Mouse (Mus musculus) liver, embryonic 12.5 days (tissue): ENCODE measurements around the gene H2al2a. TPM values are rescaled to one million over a fixed set of nuclear protein-coding genes. Genes with fewer than 3 reads are reported as not detected.

ENCODE experiments used
- ATAC-seq: fragments of 200-750 bp; cut with Nextera tagmentation; 2 replicates; pipeline ENCODE4 v1.8.0; 2017; ENCODE audit warnings: moderate number of reproducible peaks, mild to moderate bottlenecking, moderate library complexity
- H3K27ac ChIP-seq: fragments of 300-500 bp; sonication (generic); 2 replicates; pipeline ENCODE4 v1.5.1; 2016; ENCODE audit warnings: mild to moderate bottlenecking
- H3K27me3 ChIP-seq: fragments of 300-500 bp; sonication (generic); replicated peaks from 2 replicates; pipeline ENCODE4 v1.6.1; 2016; ENCODE audit warnings: mild to moderate bottlenecking, moderate library complexity
- H3K36me3 ChIP-seq: fragments of 300-500 bp; sonication (generic); 2 replicates; pipeline ENCODE4 v1.6.1; 2016; ENCODE audit warnings: mild to moderate bottlenecking, moderate library complexity
- H3K4me1 ChIP-seq: fragments of 300-500 bp; sonication (generic); 2 replicates; pipeline ENCODE4 v1.6.1; 2016
- H3K4me2 ChIP-seq: fragments of 300-500 bp; sonication (generic); 2 replicates; pipeline ENCODE4 v1.6.1; 2016; ENCODE audit warnings: mild to moderate bottlenecking, moderate library complexity
- H3K4me3 ChIP-seq: fragments of 300-500 bp; sonication (generic); 2 replicates; pipeline ENCODE4 v1.5.1; 2016; ENCODE audit warnings: mild to moderate bottlenecking, moderate library complexity
- H3K9ac ChIP-seq: fragments of 300-500 bp; sonication (generic); 2 replicates; pipeline ENCODE4 v1.6.1; 2016; ENCODE audit warnings: mild to moderate bottlenecking, moderate library complexity
- H3K9me3 ChIP-seq: fragments of 300-500 bp; sonication (generic); replicated peaks from 2 replicates; pipeline ENCODE4 v1.6.1; 2016; ENCODE audit warnings: mild to moderate bottlenecking, moderate library complexity
- WGBS: fragments of 180-500 bp; shearing (Covaris S2); methylation state at CpG from one replicate; pipeline ENCODE4 v1.1.7; 2016; ENCODE audit not compliant: insufficient replicate concordance; 5-methylcytosine and 5-hydroxymethylcytosine counted together
- polyA plus RNA-seq: library from polyadenylated mRNA; unstranded; fragments of >200 nt; fragmentation: Nextera tagmentation; extraction: Ambion mirVana; gene quantifications from 2 replicates; pipeline ENCODE4 v1.2.1, GENCODE M21; 2016

H2al2a gene
- polyA plus RNA-seq, 1 experiment from 2014 or later, result not detected

GRCm38 (mm10) chr2:18034371-18035250 is 37.9 kb upstream of the H2al2a start:
- Histone ChIP-seq H3K9ac (no peak overlapping the region), H3K4me1 (peaks cover 19% of the 10 kb centered on the region), H3K4me2 (no peak overlapping the region), H3K9me3 (no peaks in the 10 kb centered on the region), H3K4me3 (no peak overlapping the region), H3K27ac (no peak overlapping the region), H3K36me3 (no peaks in the 10 kb centered on the region), H3K27me3 (peaks cover 85% of the 10 kb centered on the region)
- whole genome bisulfite sequencing, result 71% methylated on average over 10 of the region's 10 CpGs
- ATAC-seq, result no peak

DNA sequence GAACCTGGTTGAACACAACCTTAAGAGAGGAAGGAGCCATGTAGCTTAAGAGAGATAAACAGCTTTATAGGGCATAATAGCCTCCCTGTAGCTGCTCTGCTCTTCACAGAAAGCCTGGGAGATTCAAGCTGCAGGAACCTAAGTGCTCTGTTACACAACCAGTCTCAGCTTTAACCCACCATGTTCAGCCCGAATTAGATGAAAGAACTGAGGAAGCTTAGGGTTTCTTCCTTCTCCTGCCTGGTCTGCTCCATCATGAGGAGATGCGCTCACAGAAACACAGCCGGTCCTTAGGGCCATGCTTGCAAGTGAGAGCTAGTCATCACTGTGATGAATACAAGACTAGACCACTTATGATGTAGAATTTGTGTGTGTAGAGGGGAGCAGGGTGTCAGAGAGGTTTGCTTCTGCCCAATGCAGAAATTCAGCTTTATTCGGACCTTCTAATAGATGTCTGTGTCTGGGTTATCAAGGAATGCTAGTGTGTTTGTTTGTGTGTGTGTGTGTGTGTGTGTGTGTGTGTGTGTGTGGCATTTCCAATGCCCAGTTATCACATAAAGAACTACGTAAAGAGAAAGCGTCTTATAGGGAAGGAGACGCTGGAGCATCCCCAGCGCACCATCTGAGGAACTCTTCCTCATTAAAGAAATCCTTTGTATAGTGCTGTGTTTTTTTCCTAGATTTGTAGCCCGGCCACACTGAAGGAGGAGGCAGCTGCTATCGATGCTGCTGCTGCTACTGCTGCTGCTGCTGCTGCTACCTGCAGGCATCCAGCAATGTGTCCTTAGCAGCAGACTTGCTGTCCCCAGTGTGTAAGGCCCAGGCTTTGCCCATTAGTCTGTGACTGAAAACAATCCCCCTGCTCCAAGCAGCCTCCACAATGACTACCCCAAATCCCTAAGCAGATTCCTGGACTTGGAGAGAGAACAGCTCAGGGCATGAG is 36.7 kb upstream of the H2al2a start:
- Histone ChIP-seq H3K4me1 (peaks cover 24% of the 10 kb centered on the region), H3K27ac (no peak overlapping the region), H3K4me2 (no peak overlapping the region), H3K9ac (no peak overlapping the region), H3K4me3 (no peak overlapping the region), H3K27me3 (peaks cover 82% of the 10 kb centered on the region), H3K9me3 (no peaks in the 10 kb centered on the region), H3K36me3 (no peaks in the 10 kb centered on the region)
- WGBS, result 63% methylated on average over 10 of the region's 10 CpGs
- ATAC-seq, result no peak

- H3K4me2 ChIP-seq, result peak overlapping the region; percentile 60; the same call in 1 of the 2 replicates
- H3K4me1 ChIP-seq, result peaks cover 33% of the 10 kb centered on the region
- ATAC-seq, result no peak
- H3K27ac ChIP-seq, result no peak overlapping the region
- H3K9me3 ChIP-seq, result no peaks in the 10 kb centered on the region
- H3K9ac ChIP-seq, result no peak overlapping the region
- 65% methylated on average over 5 of the region's 5 CpGs for WGBS
- no peak overlapping the region for H3K4me3 ChIP-seq
- H3K36me3 ChIP-seq, result no peaks in the 10 kb centered on the region
- peaks cover 81% of the 10 kb centered on the region for H3K27me3 ChIP-seq
Observed at GRCm38 (mm10) chr2:18032538-18032895, 35.8 kb upstream of the H2al2a start.

DNA sequence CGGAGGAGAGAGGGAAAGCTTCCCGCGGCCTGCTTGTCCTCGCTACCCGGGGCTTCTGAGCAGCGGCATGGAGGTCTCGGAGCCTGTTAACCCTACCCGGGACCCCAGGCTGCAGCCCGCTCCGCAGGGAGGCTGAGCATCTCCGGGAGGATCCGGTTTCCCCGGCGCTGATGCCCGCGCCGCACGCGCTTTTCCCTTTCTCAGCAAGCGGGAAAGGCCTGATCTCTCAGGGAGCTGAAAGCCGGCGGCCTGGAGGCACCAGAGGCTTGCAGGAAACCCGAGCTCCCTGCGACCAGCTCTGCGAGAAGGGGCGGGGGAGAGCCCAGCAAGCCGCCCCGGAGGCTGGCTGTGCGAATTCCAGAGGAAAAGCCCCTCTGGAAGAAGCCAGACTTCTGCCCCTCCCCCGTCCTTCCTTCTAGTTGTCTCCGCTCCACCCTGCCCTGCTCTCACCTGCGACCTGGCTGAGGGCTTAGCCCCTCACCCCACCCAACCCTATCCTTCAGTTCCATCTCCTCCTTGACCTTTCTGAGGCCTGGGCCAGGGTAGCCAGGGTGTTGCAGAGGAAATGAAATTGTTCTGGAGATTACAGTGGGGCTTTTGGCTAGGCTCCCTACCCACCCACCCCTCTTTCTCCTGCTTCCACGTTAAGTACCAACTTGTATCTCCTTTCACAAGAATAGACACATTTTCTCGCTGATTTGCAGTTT is 35.2 kb upstream of the H2al2a start:
- H3K27me3 ChIP-seq, result peaks cover 79% of the 10 kb centered on the region
- peak overlapping the region; percentile 60 for H3K4me2 ChIP-seq
- H3K36me3 ChIP-seq, result no peaks in the 10 kb centered on the region
- H3K27ac ChIP-seq, result no peak overlapping the region
- H3K9me3 ChIP-seq, result no peaks in the 10 kb centered on the region
- ATAC-seq, result no peak
- peak overlapping the region; percentile 36 for H3K4me3 ChIP-seq
- WGBS, result 8% methylated on average over 34 of the region's 34 CpGs
- peaks cover 38% of the 10 kb centered on the region for H3K4me1 ChIP-seq
- H3K9ac ChIP-seq, result peak overlapping the region; percentile 56

DNA sequence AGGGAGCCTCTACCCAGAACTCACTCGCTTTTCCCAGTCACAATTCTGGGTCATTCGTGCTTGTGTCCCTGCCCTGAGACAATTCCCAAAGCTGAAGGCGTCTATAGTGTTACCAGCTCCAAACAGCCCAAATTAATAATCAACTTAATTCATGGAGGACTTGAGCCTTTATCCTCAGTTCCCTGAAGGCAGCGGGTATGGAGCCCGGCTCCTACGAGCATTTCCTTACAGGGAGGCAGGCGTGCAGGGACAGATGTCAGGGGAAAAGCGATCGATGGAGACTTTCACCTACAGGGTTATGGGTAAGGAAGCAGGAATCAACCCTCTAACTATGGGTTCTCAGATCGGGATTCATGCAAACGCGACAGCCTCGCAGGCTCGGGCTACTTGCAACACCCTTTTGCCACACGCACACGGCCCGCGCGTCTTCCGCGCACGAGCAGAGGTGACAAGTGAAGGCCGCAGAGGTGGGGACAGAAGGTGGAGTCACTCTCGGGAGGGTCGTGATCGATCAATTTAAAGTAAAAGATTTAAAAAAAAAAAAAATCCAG is 34.6 kb upstream of the H2al2a start:
- Histone ChIP-seq H3K4me1 (peaks cover 45% of the 10 kb centered on the region), H3K9ac (peak overlapping the region; percentile 56), H3K9me3 (no peaks in the 10 kb centered on the region), H3K36me3 (no peaks in the 10 kb centered on the region), H3K27ac (no peak overlapping the region), H3K4me2 (peak overlapping the region; percentile 60), H3K27me3 (peaks cover 81% of the 10 kb centered on the region), H3K4me3 (peak overlapping the region; percentile 36)
- no peak for ATAC-seq
- WGBS, result 6% methylated on average over 26 of the region's 26 CpGs

GRCm38 (mm10) chr2:18030581-18030980 is 33.8 kb upstream of the H2al2a start:
- WGBS, result 51% methylated on average over 8 of the region's 8 CpGs
- H3K9me3 ChIP-seq, result no peaks in the 10 kb centered on the region
- no peak overlapping the region for H3K9ac ChIP-seq
- no peaks in the 10 kb centered on the region for H3K36me3 ChIP-seq
- H3K4me3 ChIP-seq, result no peak overlapping the region
- H3K4me2 ChIP-seq, result no peak overlapping the region
- H3K27ac ChIP-seq, result no peak overlapping the region
- peaks cover 52% of the 10 kb centered on the region for H3K4me1 ChIP-seq
- H3K27me3 ChIP-seq, result peaks cover 88% of the 10 kb centered on the region
- ATAC-seq, result no peak

DNA sequence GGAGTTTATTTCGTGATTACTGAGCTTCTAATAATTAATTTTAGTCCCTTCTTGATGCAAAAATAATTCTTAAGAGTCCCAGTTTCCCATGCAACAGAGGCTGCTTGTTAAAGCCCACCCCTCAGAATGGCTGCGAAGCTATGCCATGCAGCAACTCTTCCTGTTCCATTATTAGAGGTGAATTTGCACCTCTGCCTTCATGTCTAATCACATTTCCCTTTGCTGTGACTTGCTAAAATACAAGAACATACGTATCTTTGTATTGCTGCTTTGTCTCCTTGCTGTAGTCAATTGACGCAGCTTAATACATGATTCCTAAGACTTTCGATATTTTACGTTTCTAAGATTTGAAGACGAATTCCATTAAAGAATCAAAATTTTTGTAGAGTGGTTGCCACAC is 32.9 kb upstream of the H2al2a start:
- ATAC-seq, result no peak
- H3K9ac ChIP-seq, result no peak overlapping the region
- no peak overlapping the region for H3K4me2 ChIP-seq
- WGBS, result 75% methylated on average over 7 of the region's 7 CpGs
- no peak overlapping the region for H3K27ac ChIP-seq
- peaks cover 54% of the 10 kb centered on the region for H3K4me1 ChIP-seq
- H3K4me3 ChIP-seq, result no peak overlapping the region
- no peaks in the 10 kb centered on the region for H3K36me3 ChIP-seq
- no peaks in the 10 kb centered on the region for H3K9me3 ChIP-seq
- peaks cover 91% of the 10 kb centered on the region for H3K27me3 ChIP-seq

GRCm38 (mm10) chr2:18028140-18029021 is 31.6 kb upstream of the H2al2a start:
- peaks cover 54% of the 10 kb centered on the region for H3K4me1 ChIP-seq
- H3K4me2 ChIP-seq, result peak overlapping the region; percentile 97
- peak overlapping the region; percentile 85 for H3K27ac ChIP-seq
- H3K36me3 ChIP-seq, result no peaks in the 10 kb centered on the region
- WGBS, result under 1% methylated on average over 61 of the region's 61 CpGs
- peak overlapping the region; percentile 75 for H3K9ac ChIP-seq
- no peaks in the 10 kb centered on the region for H3K9me3 ChIP-seq
- ATAC-seq, result peak; percentile 65
- peak overlapping the region; percentile 65 for H3K4me3 ChIP-seq
- peaks cover 78% of the 10 kb centered on the region for H3K27me3 ChIP-seq

DNA sequence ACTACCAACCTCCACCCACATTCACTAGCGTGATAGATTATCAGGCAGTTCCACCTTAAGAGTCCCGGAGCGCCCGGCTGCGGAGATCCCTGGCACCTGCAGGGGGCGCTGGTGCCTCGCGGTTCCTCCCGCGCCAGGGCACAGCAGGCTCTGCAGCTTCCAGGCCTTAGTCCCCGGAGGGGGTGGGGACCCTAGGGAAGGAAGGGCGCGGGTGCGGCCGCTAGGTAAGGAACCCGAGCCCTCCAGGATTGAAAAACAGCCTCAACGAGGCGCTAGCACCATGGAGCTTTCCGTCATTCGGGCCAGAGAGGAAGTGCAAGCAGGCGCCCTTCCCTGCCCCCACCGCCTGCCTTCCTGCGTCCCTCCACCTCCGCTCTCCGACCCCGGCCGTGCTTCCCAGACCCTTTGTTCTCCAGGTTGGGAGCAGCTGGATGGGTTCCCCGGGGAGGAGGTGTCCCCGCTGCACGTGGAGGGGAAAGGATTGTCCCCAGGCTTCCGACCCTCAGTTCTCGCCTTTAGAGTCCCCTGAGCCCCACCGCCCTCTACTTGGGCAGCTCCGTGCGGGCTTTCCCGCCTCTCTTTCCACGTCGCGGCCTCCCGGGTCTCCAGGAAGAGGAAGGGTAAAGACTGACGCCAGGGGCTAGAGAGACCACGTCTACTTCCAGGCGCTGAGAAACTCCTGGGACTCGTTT is 30.8 kb upstream of the H2al2a start:
- Histone ChIP-seq H3K4me3 (peak overlapping the region; percentile 65), H3K9me3 (no peaks in the 10 kb centered on the region), H3K4me1 (peaks cover 51% of the 10 kb centered on the region), H3K27me3 (peaks cover 70% of the 10 kb centered on the region), H3K4me2 (peak overlapping the region; percentile 97), H3K9ac (peak overlapping the region; percentile 75), H3K27ac (peak overlapping the region; percentile 85), H3K36me3 (no peaks in the 10 kb centered on the region)
- 1% methylated on average over 44 of the region's 44 CpGs for WGBS
- peak; percentile 84 for ATAC-seq
